8 mouse cellular contexts compared by ENCODE assay signal in the genomic region with DNA sequence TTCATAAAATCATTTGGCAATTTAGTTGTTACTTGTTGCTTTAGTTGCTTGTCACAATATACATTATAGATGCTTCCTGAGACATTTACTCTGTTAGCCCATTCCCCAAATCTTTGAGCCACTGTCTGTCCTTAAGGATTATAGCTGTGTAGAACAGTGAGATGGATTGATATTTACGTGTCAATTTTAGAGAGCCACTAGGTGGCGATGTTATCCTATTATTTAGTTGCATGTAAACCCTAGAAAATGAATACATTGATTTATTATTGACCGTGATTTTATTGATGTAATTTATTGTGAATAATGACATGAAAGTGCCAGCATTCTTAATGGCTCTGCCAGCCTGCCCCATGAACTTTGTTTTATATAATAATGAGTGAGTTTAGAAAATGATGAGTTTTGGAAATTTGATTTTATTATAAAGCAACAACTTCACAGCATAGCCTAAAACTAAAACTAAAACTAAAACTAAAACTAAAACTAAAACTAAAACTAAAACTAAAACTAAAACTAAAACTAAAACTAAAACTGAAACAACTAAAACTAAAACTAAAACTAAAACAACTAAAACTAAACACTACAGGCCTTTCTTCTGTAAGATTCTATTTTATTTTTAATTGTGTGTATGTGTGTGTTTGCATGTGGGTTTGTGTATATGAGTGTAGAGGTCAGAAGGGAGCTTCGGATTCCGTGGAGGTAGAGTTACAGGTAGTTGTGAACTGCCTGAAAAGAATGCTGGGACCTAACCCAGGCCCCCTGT.
DNase-seq lines count a peak whose midpoint lies in the region; ATAC-seq lines count a peak whose summit lies in the region.

No protein-coding gene starts in this region.

- H3K9ac ChIP-seq in hindbrain, embryonic 13.5 days: no peak overlapping the region
- no peak overlapping the region for H3K9ac ChIP-seq in hindbrain, embryonic 12.5 days
- no peak overlapping the region for H3K9ac ChIP-seq in embryonic facial prominence, embryonic 14.5 days (ENCODE audit: low read depth, low read length)
- no peak overlapping the region for H3K9ac ChIP-seq in kidney, embryonic 16.5 days (replicated peaks; ENCODE audit: low read length)
- no peak overlapping the region for H3K9ac ChIP-seq in midbrain, embryonic 15.5 days

- DNase-seq in CD4-positive helper T cell, adult 2 months (ENCODE audit: low read depth, low spot score): peak; percentile 62
- peak; percentile 66 for DNase-seq in R1 (ENCODE audit: low read depth, low spot score)
- DNase-seq in embryonic facial prominence, embryonic 14.5 days (ENCODE audit: low spot score): peak; percentile 76
- no peak for DNase-seq in urinary bladder, postnatal 4 days (ENCODE audit: low spot score in 2 of 2)

- 13% methylated on average over 5 of the region's 5 CpGs for WGBS in hindbrain, embryonic 13.5 days
- WGBS in hindbrain, embryonic 12.5 days: 24% methylated on average over 5 of the region's 5 CpGs
- WGBS in embryonic facial prominence, embryonic 14.5 days: 17% methylated on average over 5 of the region's 5 CpGs
- 16% methylated on average over 5 of the region's 5 CpGs for WGBS in kidney, embryonic 16.5 days
- 12% methylated on average over 5 of the region's 5 CpGs for WGBS in midbrain, embryonic 15.5 days

- H3K27ac ChIP-seq in hindbrain, embryonic 13.5 days: no peak overlapping the region
- H3K27ac ChIP-seq in hindbrain, embryonic 12.5 days: no peak overlapping the region
- no peak overlapping the region for H3K27ac ChIP-seq in embryonic facial prominence, embryonic 14.5 days (replicated peaks; ENCODE audit: low read depth, low read length)
- no peak overlapping the region for H3K27ac ChIP-seq in kidney, embryonic 16.5 days (ENCODE audit: low read length)
- H3K27ac ChIP-seq in midbrain, embryonic 15.5 days: no peak overlapping the region

- H3K4me2 ChIP-seq in hindbrain, embryonic 13.5 days: no peak overlapping the region
- no peak overlapping the region for H3K4me2 ChIP-seq in hindbrain, embryonic 12.5 days (replicated peaks)
- no peak overlapping the region for H3K4me2 ChIP-seq in embryonic facial prominence, embryonic 14.5 days (ENCODE audit: low read depth, low read length)
- H3K4me2 ChIP-seq in kidney, embryonic 16.5 days (replicated peaks; ENCODE audit: low read depth, low read length): no peak overlapping the region
- no peak overlapping the region for H3K4me2 ChIP-seq in midbrain, embryonic 15.5 days

- H3K36me3 ChIP-seq in hindbrain, embryonic 13.5 days: no peaks in the 10 kb centered on the region
- no peaks in the 10 kb centered on the region for H3K36me3 ChIP-seq in hindbrain, embryonic 12.5 days
- no peaks in the 10 kb centered on the region for H3K36me3 ChIP-seq in embryonic facial prominence, embryonic 14.5 days (ENCODE audit: control insufficient read depth, insufficient read depth, low read length)
- no peaks in the 10 kb centered on the region for H3K36me3 ChIP-seq in kidney, embryonic 16.5 days (ENCODE audit: insufficient read depth, low read length)
- no peaks in the 10 kb centered on the region for H3K36me3 ChIP-seq in midbrain, embryonic 15.5 days (replicated peaks)

- no peaks in the 10 kb centered on the region for H3K27me3 ChIP-seq in hindbrain, embryonic 13.5 days
- no peaks in the 10 kb centered on the region for H3K27me3 ChIP-seq in hindbrain, embryonic 12.5 days
- no peaks in the 10 kb centered on the region for H3K27me3 ChIP-seq in embryonic facial prominence, embryonic 14.5 days (replicated peaks; ENCODE audit: control insufficient read depth, insufficient read depth, low read length)
- H3K27me3 ChIP-seq in kidney, embryonic 16.5 days (ENCODE audit: insufficient read depth, low read length): no peaks in the 10 kb centered on the region
- no peaks in the 10 kb centered on the region for H3K27me3 ChIP-seq in midbrain, embryonic 15.5 days (replicated peaks)

- no peak overlapping the region for H3K4me3 ChIP-seq in hindbrain, embryonic 13.5 days
- no peak overlapping the region for H3K4me3 ChIP-seq in hindbrain, embryonic 12.5 days
- H3K4me3 ChIP-seq in embryonic facial prominence, embryonic 14.5 days (ENCODE audit: low read depth, low read length): no peak overlapping the region
- H3K4me3 ChIP-seq in kidney, embryonic 16.5 days (ENCODE audit: low read length): no peak overlapping the region
- no peak overlapping the region for H3K4me3 ChIP-seq in midbrain, embryonic 15.5 days

- peak; percentile 60; the same call in 1 of the 2 replicates for ATAC-seq in hindbrain, embryonic 13.5 days (ENCODE audit: low FRiP score)
- no peak for ATAC-seq in hindbrain, embryonic 12.5 days (ENCODE audit: low FRiP score)
- ATAC-seq in embryonic facial prominence, embryonic 14.5 days (ENCODE audit: low read depth): no peak
- ATAC-seq in kidney, embryonic 16.5 days (ENCODE audit: low FRiP score, low TSS enrichment): peak; percentile 42; the same call in 1 of the 2 replicates
- peak; percentile 35 for ATAC-seq in midbrain, embryonic 15.5 days (replicated peaks)

- H3K4me1 ChIP-seq in hindbrain, embryonic 13.5 days (replicated peaks): no peaks in the 10 kb centered on the region
- no peaks in the 10 kb centered on the region for H3K4me1 ChIP-seq in hindbrain, embryonic 12.5 days
- no peaks in the 10 kb centered on the region for H3K4me1 ChIP-seq in embryonic facial prominence, embryonic 14.5 days (ENCODE audit: control insufficient read depth, insufficient read depth, low read length)
- H3K4me1 ChIP-seq in kidney, embryonic 16.5 days (ENCODE audit: insufficient read depth, low read length): no peaks in the 10 kb centered on the region
- H3K4me1 ChIP-seq in midbrain, embryonic 15.5 days: no peaks in the 10 kb centered on the region; the same call in 1 of the 2 replicates

- H3K9me3 ChIP-seq in hindbrain, embryonic 13.5 days: no peaks in the 10 kb centered on the region
- no peaks in the 10 kb centered on the region for H3K9me3 ChIP-seq in hindbrain, embryonic 12.5 days (replicated peaks)
- no peaks in the 10 kb centered on the region for H3K9me3 ChIP-seq in embryonic facial prominence, embryonic 14.5 days (ENCODE audit: control insufficient read depth, low read length)
- H3K9me3 ChIP-seq in kidney, embryonic 16.5 days (ENCODE audit: low read length): no peaks in the 10 kb centered on the region
- H3K9me3 ChIP-seq in midbrain, embryonic 15.5 days: no peaks in the 10 kb centered on the region

Comparison
In these comparisons a context has a peak if more than half of its experiments do, and no peak if none do; other contexts are left out.
1. ATAC-seq: peak in hindbrain, embryonic 13.5 days (single experiment), kidney, embryonic 16.5 days (single experiment) and midbrain, embryonic 15.5 days (single experiment); none in hindbrain, embryonic 12.5 days (single experiment) and embryonic facial prominence, embryonic 14.5 days (single experiment).
2. DNase-seq: peak in CD4-positive helper T cell, adult 2 months (single experiment), R1 (single experiment) and embryonic facial prominence, embryonic 14.5 days (single experiment); none in urinary bladder, postnatal 4 days (0 of 2).